Mouse (Mus musculus) bone marrow, adult 2 months (tissue): ENCODE results near the gene Tcl1b4.

Experiments used
- CTCF ChIP-seq: fragments of 200-500 bp; IDR thresholded peaks from 2 replicates; pipeline ENCODE4 v1.5.1; 2011; ENCODE audit warnings: low read length, control low read depth; ENCODE audit not compliant: control insufficient read depth, insufficient read depth
- POLR2A ChIP-seq: fragments of 200-500 bp; IDR thresholded peaks from 2 replicates; pipeline ENCODE4 v1.6.1; 2011; ENCODE audit warnings: low read depth, mild to moderate bottlenecking, control low read depth, low read length, borderline replicate concordance; ENCODE audit not compliant: control insufficient read depth

- TF ChIP-seq CTCF, result no peak
- TF ChIP-seq POLR2A, result no peak
These were observed 33.3 kb downstream of the Tcl1b4 start for GRCm38 (mm10) chr12:105235091-105235490.
